Mouse (Mus musculus) c-Kit-positive CD71-positive TER-119-negative erythroid progenitor cells, embryonic 14.5 days (primary cell): ENCODE results near the gene Emilin2.
A peak's percentile ranks its signal among the peaks of the same experiment; 100 is the strongest.

ENCODE experiments used
- DNase-seq: peaks from one replicate; pipeline ENCODE4 v3.0.0-alpha.2; 2013; ENCODE audit warnings: low read depth

The Emilin2 gene

DNA sequence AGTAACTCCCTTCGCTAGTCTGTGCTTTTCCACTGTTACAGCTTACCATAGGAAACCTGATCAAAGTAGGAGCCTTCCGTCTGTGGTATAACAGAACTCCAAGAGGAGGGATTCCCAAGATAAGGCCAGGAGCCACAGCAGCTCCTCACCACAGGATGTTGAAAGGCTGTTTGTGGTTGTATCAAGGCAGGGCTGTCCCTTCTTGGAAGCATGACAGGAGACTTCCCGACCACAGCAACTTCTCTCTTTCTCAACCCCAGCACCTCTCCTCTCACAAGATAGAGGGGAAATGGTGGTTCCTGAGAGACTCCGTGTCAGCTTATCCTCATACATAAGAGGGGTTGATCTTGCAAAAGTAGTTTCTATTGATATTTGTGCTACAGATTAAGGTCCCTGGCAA, 47.0 kb downstream of the Emilin2 start:
- DNase-seq, result no peak

DNA sequence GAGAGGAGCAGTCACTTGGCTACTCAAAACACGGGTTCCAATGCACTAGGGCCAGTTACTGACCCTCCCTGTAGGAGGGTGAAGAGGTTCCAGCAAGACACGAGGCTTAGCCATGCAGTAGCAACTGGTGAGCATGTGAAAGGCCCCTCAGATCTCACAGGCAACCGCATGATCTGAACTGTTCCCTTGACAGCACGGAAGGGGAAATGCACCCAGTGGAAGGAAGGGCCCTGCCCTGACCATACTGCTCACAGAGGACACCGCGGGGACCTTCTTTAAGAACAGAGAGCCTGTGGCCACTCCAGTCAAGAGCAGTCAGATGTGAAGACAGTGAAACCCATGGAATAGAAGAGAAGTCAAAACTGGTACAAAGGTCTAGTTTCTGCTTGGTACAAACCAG, 48.6 kb downstream of the Emilin2 start:
- DNase-seq, result no peak

- no peak for DNase-seq
Observed at GRCm38 (mm10) chr17:71260658-71261057, 51.1 kb downstream of the Emilin2 start.

GRCm38 (mm10) chr17:71259727-71260126, 52.1 kb downstream of the Emilin2 start:
- peak; percentile 66 for DNase-seq

GRCm38 (mm10) chr17:71256806-71257536, 54.8 kb downstream of the Emilin2 start:
- no peak for DNase-seq

DNA sequence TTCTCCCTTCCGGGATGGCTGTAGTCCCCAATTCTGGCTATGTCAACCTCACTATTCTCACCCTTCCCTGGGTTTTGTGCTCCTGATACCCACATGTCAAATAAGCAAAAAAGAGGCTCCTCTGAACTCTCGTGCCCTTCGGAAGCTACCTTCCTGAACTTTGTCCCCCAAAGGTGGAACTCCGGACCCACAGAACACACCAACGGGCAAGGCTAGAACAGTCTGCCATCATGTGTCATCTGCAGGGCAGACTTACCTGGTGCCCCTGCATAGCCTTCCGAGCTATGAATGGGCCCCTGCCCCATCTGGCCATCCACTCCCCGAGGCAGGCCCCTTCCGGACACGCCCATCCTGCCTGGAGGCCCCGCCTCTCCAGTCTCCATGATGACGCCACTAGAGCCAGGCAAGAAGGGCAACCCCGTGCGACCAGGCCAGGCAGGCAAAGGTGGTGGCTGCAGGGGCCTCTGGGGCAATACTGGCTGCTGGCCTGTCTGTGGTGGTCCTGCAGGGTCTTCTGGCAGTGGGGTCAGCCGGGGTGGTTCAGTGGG, 55.6 kb downstream of the Emilin2 start:
- no peak for DNase-seq

GRCm38 (mm10) chr17:71254736-71255135, 57.0 kb downstream of the Emilin2 start:
- DNase-seq, result peak; percentile 56

DNA sequence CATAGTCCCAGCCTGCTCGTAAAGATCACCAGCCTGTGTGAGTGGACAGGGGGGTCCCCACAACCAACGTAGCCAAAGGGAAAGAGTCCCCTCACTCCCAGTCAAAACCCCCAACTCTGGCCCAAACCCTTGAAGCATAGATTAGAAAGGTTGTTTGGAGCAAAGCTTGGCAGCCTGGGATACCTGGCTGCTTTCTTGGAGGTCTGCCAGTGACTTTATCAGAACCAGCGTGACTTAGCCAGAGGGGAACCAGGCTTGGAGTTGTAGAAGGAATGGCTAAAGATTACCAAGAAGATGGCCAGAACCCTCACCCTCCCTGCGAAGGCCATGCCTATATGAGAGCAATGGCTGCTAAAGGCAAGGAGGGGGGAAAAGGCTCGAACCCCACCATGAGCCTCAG, 57.7 kb downstream of the Emilin2 start:
- DNase-seq, result no peak

GRCm38 (mm10) chr17:71253391-71253790, 58.4 kb downstream of the Emilin2 start:
- DNase-seq, result no peak

- DNase-seq, result no peak
Observed at GRCm38 (mm10) chr17:71252101-71252500, 59.7 kb downstream of the Emilin2 start.

DNA sequence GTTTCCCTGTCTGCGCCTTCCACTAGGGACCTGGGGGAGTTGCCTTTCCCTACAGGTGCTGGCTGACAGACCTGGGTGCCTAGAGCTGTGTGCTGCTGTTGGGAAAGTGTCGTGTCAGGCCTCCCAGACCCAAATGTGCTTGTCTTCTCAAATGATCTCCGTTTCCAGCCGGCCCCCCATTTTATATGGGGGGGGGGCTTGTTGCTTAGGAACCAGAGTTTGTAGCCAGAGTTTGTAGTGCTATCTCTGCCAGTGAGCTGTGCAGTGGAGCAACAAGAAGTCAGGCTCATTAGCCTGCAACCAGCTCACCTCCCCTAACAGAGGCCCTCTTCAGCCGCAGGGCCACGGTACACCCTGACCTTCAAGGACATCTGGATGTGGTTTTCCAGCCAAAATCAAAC, 60.2 kb downstream of the Emilin2 start:
- no peak for DNase-seq

DNA sequence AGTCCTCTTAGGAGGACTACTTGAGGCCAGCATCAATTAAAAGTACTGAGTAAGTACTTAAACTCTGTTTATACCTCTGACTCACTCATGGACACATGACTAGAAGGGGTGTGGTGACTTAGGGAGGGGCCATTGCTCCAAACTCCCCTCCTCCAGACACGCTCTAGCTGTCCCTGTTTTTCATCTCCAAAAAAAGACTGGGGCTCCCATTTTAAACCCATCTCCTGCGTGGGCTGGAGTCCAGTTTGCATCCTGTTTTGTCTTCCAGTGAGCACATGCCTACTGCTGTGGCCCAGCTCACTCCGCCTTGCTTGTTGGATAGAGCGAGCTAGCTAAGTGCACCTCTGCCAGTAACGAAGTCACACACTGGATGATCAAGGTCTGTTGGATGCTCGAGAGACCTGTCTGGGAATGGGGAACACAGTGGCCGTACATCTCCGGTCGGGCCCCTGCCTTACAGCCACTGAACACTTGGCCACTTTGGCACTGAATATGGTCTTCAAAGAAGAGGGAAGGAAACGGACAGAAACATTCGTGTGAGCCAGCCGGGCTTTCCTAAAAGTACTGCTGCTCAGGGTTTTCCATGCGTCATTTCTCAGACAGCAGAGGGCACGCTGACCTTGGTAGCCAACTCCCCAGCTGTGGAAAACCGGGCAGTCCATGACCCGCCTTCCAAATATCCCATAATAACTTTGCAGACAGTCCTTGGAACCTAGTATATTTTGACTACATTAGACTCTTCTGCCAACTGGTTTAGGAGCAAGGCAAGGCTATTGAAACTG, 60.8 kb downstream of the Emilin2 start:
- no peak for DNase-seq

- no peak for DNase-seq
Observed at GRCm38 (mm10) chr17:71250046-71250445, 61.7 kb downstream of the Emilin2 start.

DNA sequence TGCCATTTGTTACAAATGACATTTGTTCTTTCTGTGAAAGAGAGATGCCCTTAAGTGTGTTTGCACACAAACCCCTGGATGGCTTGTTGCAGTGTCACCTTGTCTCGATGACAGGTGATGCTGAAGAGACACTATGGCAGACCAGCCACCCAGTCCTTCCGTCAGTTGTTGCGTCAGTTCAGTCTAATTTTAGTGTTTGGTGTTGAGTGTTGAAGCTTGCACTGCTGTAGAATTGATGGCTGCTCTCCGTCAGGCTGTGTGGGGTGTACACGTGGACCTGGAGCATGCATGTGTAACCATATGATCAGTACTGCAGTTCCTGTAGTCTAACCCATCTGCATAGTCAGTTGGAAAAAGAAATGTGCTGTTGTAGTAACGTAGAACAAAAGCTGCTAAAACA, 62.8 kb downstream of the Emilin2 start:
- no peak for DNase-seq

DNA sequence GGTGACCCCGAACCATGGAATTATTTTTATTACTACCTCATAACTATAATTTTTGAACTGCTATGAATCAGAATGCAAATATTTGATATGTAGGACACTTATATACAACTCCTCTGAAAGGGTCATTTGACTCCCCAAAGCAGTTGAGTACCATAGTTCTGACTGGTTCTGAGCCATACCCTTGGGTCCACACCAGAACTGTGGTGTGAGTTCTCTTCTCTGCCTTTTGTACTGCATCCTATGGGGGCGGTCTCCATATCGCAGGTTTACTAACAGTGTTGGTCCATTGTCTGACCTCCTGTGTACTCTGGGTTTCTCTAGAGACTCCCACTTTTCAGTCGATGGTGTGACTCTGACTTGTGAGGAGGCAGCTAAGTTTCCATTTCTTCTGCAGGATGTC, 65.8 kb downstream of the Emilin2 start:
- DNase-seq, result no peak

GRCm38 (mm10) chr17:71245133-71245532, 66.6 kb downstream of the Emilin2 start:
- DNase-seq, result no peak

DNA sequence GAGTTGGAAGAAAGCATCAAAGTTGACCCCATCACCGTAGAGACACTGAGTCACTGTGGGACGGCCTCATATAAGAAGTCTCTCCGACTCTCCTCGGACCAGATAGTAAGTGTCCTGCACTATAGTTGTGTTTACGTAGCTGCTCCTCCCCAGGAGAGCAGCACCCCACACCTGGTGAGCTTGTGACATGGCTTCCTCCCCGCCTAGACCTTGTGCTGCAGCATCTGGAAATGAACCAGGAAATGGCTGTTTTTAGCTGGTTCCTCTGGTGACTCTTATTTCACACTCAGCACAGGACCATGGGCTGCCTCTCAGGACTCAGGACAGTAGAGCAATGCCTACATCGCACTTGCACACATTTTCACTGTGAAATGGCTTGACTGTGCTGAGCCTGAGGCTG, 69.1 kb downstream of the Emilin2 start:
- DNase-seq, result no peak

DNA sequence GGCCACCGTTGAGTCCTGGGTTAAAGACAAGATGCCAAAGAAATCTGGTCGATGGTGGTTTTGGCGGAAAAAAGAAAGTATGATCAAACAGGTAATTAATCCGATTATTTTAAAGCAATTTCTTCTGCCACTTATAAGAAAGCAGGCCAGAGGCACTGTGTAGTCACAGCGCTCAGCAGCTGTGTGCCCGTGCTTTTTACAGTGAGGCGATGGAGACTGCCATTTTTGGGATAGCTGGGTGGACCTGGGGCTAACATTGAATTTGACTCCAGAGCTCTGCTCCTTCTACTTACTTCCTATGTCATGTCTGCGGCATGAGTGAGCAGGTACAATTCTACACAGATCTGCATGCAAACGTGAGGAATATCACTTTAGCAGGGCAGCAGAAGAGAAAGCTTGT, 71.0 kb downstream of the Emilin2 start:
- DNase-seq, result no peak

- no peak for DNase-seq
Observed at GRCm38 (mm10) chr17:71238494-71238893, 73.3 kb downstream of the Emilin2 start.

GRCm38 (mm10) chr17:71235229-71235958, 76.4 kb downstream of the Emilin2 start:
- peak; percentile 88 for DNase-seq

GRCm38 (mm10) chr17:71234041-71234594, 77.7 kb downstream of the Emilin2 start:
- DNase-seq, result no peak

GRCm38 (mm10) chr17:71233210-71233609, 78.6 kb downstream of the Emilin2 start:
- no peak for DNase-seq
